Mouse (Mus musculus) embryo, embryonic 11 days (tissue): ENCODE data around the gene Ctnna2.

Experiments
- DNase-seq: peaks from one replicate; pipeline ENCODE4 v3.0.0-alpha.2; 2015

Gene Ctnna2

GRCm38 (mm10) chr6:77101047-77101446 lies 878.5 kb downstream of the Ctnna2 start:
- peak; percentile 10 for DNase-seq

- DNase-seq = no peak
These were observed 881.0 kb downstream of the Ctnna2 start for GRCm38 (mm10) chr6:77098540-77098939.

GRCm38 (mm10) chr6:77075396-77076376 lies 903.8 kb downstream of the Ctnna2 start:
- peak; percentile 74 for DNase-seq

GRCm38 (mm10) chr6:77069595-77069994 lies 909.9 kb downstream of the Ctnna2 start:
- DNase-seq = no peak

- DNase-seq = peak; percentile 53
These were observed 928.8 kb downstream of the Ctnna2 start for GRCm38 (mm10) chr6:77050690-77051089.

GRCm38 (mm10) chr6:77050193-77050592 lies 929.3 kb downstream of the Ctnna2 start:
- DNase-seq = no peak

- DNase-seq = no peak
These were observed 931.9 kb downstream of the Ctnna2 start for GRCm38 (mm10) chr6:77047568-77047967.

GRCm38 (mm10) chr6:77025066-77025465 lies 954.4 kb downstream of the Ctnna2 start:
- DNase-seq = no peak

- no peak for DNase-seq
These were observed 966.3 kb downstream of the Ctnna2 start for GRCm38 (mm10) chr6:77013194-77013593.

GRCm38 (mm10) chr6:77011001-77011400 lies 968.5 kb downstream of the Ctnna2 start:
- DNase-seq = no peak

GRCm38 (mm10) chr6:76992128-76992527 lies 987.4 kb downstream of the Ctnna2 start:
- DNase-seq = no peak

GRCm38 (mm10) chr6:76984773-76985172 lies 994.7 kb downstream of the Ctnna2 start:
- peak; percentile 5 for DNase-seq

- DNase-seq = no peak
These were observed 997.8 kb downstream of the Ctnna2 start for GRCm38 (mm10) chr6:76981651-76982050.

- no peak for DNase-seq
These were observed 1000.1 kb downstream of the Ctnna2 start for GRCm38 (mm10) chr6:76979247-76979850.

GRCm38 (mm10) chr6:76977817-76978216 lies 1001.7 kb downstream of the Ctnna2 start:
- DNase-seq = peak; percentile 9

GRCm38 (mm10) chr6:76974297-76974696 lies 1005.2 kb downstream of the Ctnna2 start:
- no peak for DNase-seq

- no peak for DNase-seq
These were observed 1014.5 kb downstream of the Ctnna2 start for GRCm38 (mm10) chr6:76964998-76965432.

- no peak for DNase-seq
These were observed 1071.4 kb downstream of the Ctnna2 start for GRCm38 (mm10) chr6:76908086-76908485.

GRCm38 (mm10) chr6:76897156-76897555 lies 1082.3 kb downstream of the Ctnna2 start:
- DNase-seq = no peak
